9 mouse cellular contexts compared by ENCODE assay signal in the genomic region with DNA sequence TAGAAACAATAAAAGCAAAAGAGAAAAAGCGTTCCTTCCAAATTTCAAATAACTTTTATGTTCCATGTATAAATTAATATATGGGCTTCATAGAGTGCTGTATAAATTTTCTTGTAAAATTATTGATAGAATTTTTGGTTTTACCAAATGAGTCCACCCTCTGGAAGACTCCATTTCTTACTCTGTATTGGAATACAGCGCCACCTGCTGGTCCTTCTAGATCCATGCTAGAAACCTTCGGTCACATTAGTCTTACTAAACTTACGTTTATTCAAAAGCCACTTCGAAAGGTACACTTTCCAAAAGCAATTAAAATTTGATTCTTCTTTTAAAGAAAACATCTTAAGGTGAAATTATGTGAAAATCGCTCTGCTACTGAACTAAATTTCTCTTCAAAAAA.
DNase-seq lines count a peak whose midpoint lies in the region; ATAC-seq and TF ChIP-seq lines count a peak whose summit lies in the region.
"Had no signal": no experiment of that assay in that cellular context is flagged by ENCODE, and none has a peak within 500 bp of the region (broad histone marks: within the 10 kb centered on the region; RNA-seq: fewer than 3 reads in every experiment).

No protein-coding gene starts in this region.

- WGBS in liver, adult 2 months: 42% methylated on average over 6 of the region's 6 CpGs
- WGBS in liver, embryonic 12.5 days (ENCODE audit: insufficient replicate concordance): 43% methylated on average over 6 of the region's 6 CpGs

- H3K9ac ChIP-seq in liver, adult 2 months (ENCODE audit: low read depth, low read length): no peak overlapping the region
- H3K9ac ChIP-seq in liver, embryonic 12.5 days: no peak overlapping the region

- TF ChIP-seq CTCF in liver, adult 2 months (IDR thresholded peaks at IDR 0.05; ENCODE audit: low read depth, low read length): no peak

- H3K79me2 ChIP-seq in liver, adult 2 months (ENCODE audit: control insufficient read depth, insufficient read depth, low read length): no peaks in the 10 kb centered on the region

- no peaks in the 10 kb centered on the region for H3K9me3 ChIP-seq in liver, embryonic 12.5 days (replicated peaks)
- H3K9me3 ChIP-seq: megakaryocyte, embryonic 14.5 days had no signal

- no peak overlapping the region for H3K4me2 ChIP-seq in liver, embryonic 12.5 days

- no peak overlapping the region for H3K4me3 ChIP-seq in liver, adult 2 months (ENCODE audit: insufficient read depth, low read depth, low read length)
- H3K4me3 ChIP-seq in liver, embryonic 12.5 days: no peak overlapping the region
- H3K4me3 ChIP-seq: megakaryocyte, embryonic 14.5 days had no signal

- H3K36me3 ChIP-seq in liver, adult 2 months (ENCODE audit: control insufficient read depth, insufficient read depth, low read length): no peaks in the 10 kb centered on the region
- H3K36me3 ChIP-seq in liver, embryonic 12.5 days: no peaks in the 10 kb centered on the region

- H3K27me3 ChIP-seq in liver, adult 2 months (ENCODE audit: control insufficient read depth, insufficient read depth, low read length): no peaks in the 10 kb centered on the region
- H3K27me3 ChIP-seq in liver, embryonic 12.5 days (replicated peaks): no peaks in the 10 kb centered on the region
- H3K27me3 ChIP-seq: megakaryocyte, embryonic 14.5 days had no signal

- intact Hi-C loops in left cerebral cortex, postnatal 36 days (cut with DNase I): loop anchor here (2.0 to 5.0 kb wide), 2 partner anchors 138 to 379 kb away; no protein-coding TSS in a partner anchor

- DNase-seq in liver, adult 2 months (ENCODE audit: extremely low read depth, low read depth, low spot score): peak; percentile 49
- DNase-seq in ZHBTc4 (ENCODE audit: low read depth, low spot score) (peak; percentile 68), MN1 (ENCODE audit: low spot score) (no peak)
- peak; percentile 59 to 84 for DNase-seq in cerebellum, postnatal 25 days
- DNase-seq in heart, postnatal 4 days: peak; percentile 79
- peak; percentile 9 to 47 for DNase-seq in left cerebral cortex, postnatal 36 days (ENCODE audit: low spot score in 2 of 2)
- peak; percentile 25 for DNase-seq in retina, postnatal 7 days (ENCODE audit: low read depth, low spot score)

- TF ChIP-seq POLR2A in liver, adult 2 months (IDR thresholded peaks at IDR 0.05; ENCODE audit: extremely low read depth, insufficient read depth, low read length): no peak

- H3K4me1 ChIP-seq in liver, adult 2 months (ENCODE audit: control insufficient read depth, insufficient read depth, low read length): no peaks in the 10 kb centered on the region
- no peaks in the 10 kb centered on the region for H3K4me1 ChIP-seq in liver, embryonic 12.5 days
- H3K4me1 ChIP-seq: megakaryocyte, embryonic 14.5 days had no signal

- H3K27ac ChIP-seq in liver, adult 2 months (replicated peaks; ENCODE audit: insufficient read depth, low read depth, low read length): no peak overlapping the region
- no peak overlapping the region for H3K27ac ChIP-seq in liver, embryonic 12.5 days

- ATAC-seq in liver, embryonic 12.5 days: no peak
